Mouse (Mus musculus) left cerebral cortex, adult 8-10 months (tissue): ENCODE data around the gene Acot7. TPM values are rescaled to one million over a fixed set of nuclear protein-coding genes. Genes with fewer than 3 reads are reported as not detected.
A peak's percentile ranks its signal among the peaks of the same experiment; 100 is the strongest.

ENCODE experiments used
- DNase-seq, 2 experiments: peaks; one replicate each; pipeline ENCODE4 v3.0.0; 2022; ENCODE audit warnings: low spot score in 2 of 2
- total RNA-seq, 4 experiments: library from RNA; stranded (reverse); gene quantifications; 2 replicates each; pipeline ENCODE4 v1.2.4; 2022

Acot7 gene
- total RNA-seq, 4 experiments from 2014 or later = 281 to 320 (median 303) TPM

DNA sequence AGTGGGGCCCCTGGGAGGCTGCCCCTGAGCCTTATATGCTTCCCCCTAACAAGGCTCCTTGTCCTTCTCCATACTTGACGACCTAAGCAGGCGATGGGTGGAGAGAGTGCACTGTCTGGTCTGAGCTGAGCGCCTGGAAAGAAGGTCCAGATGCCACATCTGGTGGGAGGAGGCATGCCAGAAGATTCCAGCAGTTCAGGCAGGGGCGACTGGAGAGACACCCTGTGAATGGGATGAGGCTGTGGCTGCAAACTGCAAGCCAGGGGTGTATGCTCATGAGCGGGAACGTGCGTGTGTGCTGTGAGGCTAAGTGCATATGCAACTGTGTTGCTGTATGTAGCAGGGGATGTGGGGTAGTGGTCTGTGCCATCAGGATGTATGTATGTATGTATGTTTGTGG lies 94.1 kb downstream of the Acot7 start:
- DNase-seq = no peak

DNA sequence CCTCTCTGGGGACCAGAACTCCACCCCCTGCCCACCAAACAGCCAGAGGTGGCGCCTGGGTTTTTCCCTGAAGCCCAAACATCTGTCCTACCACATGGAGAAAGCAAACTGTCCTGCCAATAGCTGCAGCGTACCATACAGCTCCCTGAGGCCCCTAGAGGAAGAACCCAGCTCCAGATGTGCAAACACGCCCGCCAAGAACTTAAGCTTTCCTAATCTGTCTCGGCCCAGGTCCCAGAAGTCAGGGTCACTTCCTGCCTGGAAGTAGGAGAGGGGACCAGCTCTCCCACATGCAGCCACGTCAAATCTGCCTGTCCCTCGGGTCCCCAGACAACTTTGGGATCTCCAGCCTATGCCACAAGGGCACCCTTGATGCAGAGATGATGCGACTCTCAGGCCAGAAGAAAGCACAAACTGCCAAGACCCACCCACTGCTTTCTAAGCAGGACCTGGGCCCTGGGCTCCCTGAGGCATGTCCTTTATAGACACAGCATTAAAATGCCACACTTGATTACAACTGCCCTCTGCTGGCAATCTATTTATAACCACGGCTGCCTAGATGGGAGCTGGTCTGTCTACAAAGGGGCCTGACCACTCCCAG lies 94.6 kb downstream of the Acot7 start:
- no peak for DNase-seq

DNA sequence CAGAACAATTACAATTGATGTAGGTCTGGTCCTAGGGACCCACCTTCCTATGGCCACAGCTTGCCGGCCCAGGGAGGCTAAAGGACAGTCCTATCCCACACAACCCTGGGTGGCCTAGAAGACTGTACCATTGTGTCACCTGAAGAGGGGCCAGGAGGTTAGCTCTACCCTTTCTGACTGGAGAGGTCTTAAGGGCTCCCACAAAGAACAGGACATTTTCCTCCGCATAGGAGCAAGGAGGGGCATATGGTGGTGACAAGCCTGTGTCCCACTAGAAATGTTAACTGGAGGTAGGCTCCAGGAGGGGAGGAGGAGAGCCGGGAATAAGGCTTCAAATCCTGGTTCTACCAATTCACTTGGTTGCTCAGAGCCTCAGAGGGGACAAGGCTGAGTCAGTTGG lies 95.3 kb downstream of the Acot7 start:
- DNase-seq = no peak

DNA sequence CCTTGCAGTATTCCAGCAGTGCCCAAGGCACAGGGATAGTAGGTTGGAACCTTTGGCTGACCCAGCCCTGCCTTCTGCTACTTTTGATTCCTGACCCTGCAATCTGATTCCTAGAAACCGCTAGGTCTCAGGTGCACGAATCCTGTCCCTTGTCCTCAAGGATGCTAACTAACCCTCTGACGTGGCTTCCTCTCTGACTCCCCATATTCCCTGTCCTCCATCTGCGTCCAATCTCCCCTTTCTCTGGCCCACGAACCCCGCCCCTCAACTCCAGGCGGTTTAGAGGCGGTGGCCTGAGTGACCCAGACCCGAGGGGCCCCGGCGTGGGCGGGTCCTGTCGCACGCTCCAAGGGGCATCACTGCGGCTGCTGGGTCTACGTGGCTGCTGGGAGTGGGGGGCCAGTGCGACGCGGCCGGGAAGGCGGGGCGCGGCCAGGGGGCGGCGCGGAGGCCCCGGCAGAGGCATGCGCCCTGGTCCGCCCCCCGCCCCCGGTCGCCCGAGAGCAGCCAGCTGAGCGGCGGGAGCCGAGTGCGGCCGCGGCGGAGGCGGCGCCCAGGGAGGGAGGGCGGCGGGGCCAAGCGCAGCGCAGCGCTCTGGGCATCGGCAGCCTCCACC lies 95.8 kb downstream of the Acot7 start, which contains the start of gene Gpr153:
Gene Gpr153 (plus strand): TSS at position 612 of the 616 bp plus-strand sequence.
- DNase-seq = peak in 1 of 2 experiments; percentile 59

DNA sequence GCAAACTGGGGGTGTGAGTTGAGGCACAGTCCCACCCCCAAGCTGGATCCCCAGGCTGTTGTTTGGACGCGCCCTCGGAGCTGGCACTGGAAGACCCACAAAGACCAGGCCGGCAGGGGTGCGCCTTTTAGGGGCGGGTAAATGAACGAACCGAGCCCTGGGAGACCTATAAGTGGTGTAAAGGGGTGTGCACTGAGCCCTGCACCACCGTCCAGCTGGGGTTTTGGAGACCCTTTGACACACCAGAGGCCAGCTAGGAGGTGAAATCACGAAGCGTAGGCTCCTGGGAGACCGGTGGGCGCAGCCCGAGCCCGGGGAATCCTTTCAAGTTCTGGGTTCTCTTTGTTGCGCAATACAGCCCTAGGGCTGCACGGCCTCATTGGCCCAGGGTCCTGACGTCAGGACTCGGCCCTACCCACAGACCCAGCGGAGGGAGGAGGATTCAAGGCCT lies 96.8 kb downstream of the Acot7 start:
- DNase-seq = no peak

DNA sequence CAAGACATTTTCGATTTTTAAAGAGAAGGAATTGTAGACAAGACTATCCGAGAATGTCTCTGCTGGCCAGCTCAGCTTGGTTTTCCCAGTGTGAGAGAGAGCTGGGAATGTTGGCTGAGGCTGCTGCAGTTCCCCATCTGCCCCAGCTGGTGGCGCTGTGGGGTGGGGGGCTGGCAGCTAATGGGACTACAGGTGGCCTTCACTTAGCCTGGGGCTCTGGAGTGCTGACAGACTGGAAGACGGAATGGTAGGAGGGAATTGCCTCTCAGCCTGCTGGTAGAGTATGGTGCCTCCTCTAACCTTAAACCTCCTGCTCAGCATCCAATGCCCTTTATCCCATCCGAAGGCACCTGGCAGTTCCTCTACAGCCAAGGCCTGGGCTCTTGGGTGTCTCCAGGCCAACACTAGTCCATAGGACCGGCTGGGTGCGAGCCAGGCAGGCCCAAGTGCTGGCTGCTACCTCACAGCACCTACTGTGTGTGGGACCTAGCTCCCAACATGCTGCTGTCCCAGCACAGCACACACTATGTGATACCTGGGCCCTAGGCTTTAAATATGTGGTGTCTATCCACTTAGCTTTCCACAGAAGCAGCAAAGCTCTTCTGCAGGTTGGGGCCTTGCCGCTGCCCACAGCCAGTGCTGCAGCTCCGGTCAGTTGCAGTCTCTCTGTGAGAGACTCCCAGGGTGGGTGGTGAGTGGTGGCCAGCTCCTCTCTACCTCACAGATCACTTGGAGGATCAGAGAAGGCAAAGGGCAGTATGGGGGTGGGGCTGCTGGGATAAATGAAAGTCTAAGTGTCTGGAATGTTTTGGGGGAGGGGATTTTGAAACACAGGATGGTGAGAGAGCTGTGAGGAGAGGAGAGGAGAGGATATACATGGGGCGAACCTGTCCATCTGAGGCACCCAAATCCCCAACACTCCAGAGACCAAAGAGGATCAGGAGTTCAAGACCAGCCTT lies 98.7 kb downstream of the Acot7 start:
- no peak for DNase-seq

DNA sequence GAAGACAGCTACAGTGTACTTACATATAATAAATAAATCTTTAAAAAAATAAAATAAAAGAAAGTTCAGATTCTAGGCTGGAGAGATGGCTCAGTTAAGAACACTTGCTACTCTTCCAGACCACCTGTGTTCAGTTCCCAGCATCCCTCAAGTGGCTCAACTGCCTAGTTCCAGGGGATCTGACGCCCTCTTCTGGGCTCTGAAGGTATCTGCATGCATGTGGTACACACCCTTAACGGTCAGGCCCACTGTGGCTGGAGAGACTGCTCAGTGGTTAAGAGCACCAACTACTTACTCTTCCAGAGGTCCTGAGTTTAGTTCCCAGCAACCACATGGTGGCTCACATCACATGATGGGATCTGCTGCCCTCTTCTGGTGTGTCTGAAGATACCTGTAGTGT lies 100.0 kb downstream of the Acot7 start:
- no peak for DNase-seq

DNA sequence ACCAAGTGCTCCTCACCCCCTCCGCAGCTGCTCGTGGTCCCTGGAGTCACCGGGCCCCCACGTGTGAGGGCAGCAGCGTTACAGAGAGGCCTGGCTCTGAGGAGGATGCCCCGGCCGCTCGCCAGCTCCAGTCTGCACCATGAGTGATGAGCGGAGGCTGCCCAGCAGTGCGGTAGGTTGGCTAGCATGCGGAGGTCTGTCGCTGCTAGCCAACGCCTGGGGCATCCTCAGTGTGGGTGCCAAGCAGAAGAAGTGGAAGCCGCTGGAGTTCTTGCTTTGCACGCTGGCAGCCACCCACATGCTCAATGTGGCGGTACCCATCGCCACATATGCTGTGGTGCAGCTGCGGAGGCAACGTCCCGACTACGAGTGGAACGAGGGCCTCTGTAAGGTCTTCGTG lies 101.1 kb downstream of the Acot7 start:
- peak in 1 of 2 experiments; percentile 74 for DNase-seq

DNA sequence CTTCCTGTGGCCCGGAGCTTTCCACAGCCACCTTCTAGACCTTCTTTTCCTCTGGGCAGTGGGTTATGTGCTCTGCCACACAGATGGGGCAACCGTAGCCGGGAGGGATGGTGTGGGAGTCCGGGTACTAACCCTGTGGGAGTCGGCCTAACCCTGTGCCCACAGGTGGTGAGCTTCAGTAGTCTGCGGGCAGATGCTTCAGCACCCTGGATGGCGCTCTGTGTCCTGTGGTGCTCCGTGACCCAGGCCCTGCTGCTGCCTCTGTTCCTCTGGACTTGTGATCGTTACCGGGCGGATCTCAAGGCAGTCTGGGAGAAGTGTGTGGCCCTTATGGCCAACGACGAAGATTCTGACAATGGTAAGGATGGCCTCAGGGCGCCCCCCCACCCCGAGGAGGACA lies 103.7 kb downstream of the Acot7 start:
- no peak for DNase-seq

DNA sequence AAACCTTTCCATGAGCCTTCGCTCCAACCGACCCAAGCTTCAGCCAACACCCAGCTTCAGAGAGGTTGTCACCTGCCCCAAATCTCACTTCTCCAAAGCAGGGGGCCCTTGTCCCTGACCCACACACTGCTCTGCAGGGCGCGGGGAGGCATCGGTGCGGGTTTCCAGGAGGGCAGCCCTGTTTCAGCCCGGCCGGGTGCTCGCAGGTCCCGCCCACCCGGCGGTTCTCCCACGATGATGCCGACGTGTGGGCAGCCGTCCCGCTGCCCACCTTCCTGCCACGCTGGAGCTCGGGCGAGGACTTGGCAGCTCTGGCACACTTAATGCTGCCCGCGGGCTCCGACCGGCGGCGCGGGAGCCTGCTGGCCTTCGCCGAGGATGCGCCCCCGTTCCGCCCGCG lies 104.8 kb downstream of the Acot7 start:
- DNase-seq = no peak

DNA sequence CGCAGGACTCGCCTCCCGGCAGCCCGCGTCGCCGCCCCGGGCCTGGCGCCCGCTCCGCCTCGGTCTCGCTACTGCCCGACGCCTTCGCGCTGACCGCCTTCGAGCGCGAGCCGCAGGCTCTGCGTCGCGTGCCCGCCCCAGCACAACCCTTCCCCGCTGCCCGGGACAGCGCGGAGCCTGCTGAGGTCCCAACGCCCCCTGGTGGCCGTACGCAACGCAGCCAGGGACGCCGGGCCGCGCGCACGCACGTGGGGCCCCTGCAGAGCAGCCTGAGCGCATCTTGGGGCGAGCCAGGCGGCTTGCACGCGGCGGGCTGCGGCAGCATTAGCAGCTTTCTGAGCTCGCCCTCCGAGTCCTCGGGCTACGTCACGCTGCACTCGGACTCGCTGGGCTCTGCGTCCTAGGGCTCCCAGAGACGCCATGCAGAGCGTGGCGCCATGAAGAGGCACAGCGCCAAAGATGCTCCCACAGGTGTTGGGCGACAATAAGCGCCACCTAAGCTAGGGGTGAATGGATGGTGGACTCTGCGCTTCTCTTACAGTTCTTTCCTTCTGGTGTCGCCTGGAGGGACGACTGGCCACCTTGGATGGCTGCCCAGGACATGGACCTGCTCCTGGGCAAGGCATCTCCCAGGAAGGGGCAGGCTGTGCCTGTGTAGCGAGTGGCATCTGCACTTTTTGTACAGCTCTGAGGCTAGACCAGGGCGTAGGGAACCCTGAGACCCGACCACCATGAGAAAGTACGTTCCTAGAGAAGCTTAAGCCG lies 105.4 kb downstream of the Acot7 start:
- DNase-seq = peak; percentile 64 to 79

DNA sequence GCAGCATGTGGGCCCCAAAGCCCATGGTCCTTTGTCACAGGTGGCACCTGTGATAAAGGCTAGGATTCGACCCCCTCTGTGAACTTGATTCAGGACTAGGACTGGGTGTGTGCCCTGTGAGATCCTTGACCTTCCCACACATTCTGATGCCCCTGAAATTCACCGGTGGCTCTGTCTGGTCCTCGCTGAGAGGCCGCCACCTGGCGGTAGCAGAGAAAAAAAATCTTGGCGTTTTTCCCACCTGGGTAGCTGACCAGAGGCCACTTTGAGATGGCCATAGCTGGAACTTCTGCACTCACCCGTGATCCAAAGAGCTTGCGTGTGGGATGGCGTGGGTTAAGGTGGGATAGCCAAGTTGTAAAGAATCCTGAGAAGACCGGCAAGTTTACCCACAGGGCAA lies 107.6 kb downstream of the Acot7 start:
- no peak for DNase-seq

DNA sequence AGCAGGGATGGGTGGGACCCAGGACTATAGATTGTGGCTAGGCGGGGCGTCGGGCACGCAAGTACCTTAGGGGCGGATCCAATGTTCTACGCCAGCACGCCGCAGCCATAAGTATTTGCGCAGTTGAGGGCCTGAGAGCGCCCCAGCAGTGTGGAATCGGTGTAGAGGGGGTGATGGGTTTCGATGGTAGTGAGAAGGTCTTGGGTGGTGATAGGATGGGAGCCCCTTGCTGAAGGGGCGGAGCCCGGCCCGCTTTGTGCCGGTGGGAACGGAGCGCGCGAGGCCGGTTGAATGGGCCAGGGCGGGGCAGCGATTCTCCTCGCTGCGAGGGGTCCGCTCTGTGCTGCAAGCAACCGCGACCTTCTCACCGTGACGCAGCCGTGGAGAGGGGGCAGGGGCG lies 108.2 kb downstream of the Acot7 start:
- DNase-seq = no peak

DNA sequence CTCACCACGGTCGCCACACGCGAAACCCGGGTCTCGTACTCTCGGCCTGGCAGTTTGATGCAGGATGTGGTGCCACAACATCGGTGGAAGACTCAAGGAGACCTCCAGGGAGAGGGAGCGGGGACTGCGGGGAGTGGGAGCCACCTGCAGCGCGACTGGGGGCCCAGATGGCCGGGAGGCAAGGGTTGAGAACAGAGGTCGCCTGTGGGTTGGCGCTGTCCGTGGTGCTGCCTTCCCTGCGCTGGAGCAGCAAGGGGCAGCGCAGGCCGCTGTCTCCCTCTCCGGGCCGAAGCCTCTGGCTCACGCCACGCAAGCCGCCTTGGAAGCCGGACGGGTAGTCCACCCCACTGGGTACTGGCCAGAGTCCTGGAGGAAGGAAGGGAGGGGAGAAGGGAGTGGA lies 109.0 kb downstream of the Acot7 start:
- no peak for DNase-seq

DNA sequence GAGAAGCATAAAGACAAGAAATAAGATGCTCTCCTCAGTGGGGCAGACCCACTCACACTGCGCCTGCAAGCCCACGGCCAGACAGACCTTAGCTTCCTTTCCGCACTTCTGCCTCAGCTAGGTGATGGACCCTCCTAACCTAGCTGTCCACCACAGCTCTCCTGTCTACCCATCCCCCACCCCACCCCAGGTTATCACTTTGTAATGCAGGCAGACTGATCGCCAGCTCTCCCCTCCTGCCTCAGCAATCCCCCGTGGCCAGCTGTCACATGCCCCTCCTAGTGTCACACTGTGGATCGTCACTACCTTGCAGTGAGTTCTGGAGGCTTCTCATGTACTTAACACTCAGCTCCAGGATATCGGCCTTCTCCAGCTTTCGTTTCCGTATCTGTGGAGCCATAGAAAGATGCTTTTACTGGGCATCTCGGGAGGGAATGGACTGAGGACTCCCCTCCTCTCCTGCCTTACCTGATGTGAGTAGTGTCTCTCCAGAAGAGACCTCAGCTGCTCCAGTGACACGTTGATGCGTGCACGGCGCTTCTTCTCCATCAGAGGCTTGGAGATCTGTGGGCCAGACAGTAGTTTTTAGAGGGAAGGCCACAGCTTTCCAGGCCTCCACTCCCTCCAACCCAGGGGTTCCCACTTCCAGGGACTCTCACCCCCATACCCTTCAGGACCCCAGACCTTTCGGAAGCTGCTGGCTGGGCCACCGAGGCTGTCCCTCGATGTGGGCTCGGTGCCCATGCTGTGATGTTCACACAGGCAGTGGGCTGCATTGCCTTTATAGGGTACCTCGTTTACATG lies 109.6 kb downstream of the Acot7 start:
- DNase-seq = no peak

DNA sequence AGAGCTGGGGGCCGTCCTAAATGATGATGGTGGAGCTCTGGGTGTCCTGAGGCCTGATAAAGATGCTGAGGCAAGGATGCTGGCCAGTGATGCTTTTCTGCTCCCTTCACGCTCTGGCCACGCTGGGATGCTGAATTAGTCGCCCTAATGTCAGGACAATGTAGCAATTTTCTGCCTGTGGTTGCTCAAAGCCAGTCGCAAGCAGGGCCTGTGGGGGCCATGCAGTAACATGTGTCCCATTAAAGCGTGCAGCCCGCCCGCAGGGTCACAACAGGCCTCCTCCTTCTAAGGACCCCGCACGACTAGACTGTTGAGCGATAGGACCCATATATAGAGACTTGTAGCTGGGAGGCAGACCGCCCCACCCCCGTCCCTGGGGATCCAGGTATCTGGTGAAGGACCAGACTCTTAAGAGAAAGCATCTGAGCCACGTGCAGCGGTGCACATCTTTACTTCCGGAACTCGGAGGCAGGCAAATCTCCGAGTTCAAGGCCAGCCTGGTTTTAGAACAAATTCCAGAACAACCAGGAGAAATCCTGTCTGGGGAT lies 110.5 kb downstream of the Acot7 start:
- no peak for DNase-seq

DNA sequence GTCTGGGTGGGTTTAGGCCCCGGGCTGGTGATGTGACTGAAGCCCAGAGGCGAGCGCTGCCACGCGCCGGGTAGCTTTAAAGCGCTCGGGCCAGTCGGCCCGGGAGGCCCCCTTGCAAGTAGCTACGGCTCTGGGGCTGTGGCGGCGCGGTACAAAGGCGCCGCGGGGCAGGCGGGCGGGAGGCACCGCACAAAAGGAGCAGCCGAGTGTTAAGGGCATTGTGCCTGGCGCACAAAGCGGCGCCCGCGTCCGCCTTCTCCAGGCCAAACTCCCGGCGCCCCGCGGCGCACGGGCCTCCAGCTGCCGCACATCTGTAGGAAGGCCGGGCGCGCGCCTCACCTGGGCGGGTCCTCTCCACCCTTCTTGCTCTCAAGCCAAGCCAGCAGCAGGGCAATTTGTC lies 112.5 kb downstream of the Acot7 start:
- no peak for DNase-seq

DNA sequence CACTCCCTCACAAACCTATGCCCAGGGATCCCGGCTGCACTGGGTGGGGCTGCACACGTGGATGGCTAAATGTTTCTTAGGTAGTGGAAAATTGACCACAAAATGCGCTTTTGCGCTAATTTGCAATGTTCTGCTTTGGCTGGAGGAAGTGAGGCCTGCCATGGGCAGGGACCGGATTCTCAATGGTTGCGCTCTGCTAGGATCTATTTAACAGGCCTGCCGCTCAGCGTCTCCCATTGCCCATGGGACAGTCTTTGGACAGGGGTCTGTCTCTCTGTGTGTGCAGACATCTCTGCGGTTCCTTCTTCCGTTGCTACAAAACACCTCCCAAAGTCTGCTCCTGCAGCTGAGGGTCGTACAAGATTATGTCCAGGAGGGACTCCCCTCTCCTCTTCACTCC lies 113.1 kb downstream of the Acot7 start:
- DNase-seq = no peak

DNA sequence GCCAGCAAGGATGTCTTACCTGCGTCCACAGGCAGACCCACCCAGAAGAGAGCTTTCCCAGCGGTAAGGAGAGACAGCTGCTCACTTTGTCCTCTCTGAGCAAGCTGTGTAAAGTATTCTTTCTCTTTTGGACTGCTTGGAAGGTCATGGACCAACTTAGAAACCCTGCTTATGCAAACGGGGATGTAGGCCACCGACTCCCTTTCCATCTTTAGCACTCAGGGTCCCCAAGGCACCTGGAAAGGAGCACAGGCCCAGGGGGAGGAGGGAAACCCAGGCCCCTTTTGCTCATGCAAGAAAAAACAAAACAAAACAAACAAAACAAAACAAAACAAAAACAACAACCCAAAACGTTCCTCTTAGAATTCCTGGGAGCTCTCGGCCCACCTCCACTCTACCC lies 113.6 kb downstream of the Acot7 start, which contains the start of gene Hes3:
Gene Hes3 (minus strand): TSS at position 101 of the 400 bp plus-strand sequence.
- DNase-seq = no peak

DNA sequence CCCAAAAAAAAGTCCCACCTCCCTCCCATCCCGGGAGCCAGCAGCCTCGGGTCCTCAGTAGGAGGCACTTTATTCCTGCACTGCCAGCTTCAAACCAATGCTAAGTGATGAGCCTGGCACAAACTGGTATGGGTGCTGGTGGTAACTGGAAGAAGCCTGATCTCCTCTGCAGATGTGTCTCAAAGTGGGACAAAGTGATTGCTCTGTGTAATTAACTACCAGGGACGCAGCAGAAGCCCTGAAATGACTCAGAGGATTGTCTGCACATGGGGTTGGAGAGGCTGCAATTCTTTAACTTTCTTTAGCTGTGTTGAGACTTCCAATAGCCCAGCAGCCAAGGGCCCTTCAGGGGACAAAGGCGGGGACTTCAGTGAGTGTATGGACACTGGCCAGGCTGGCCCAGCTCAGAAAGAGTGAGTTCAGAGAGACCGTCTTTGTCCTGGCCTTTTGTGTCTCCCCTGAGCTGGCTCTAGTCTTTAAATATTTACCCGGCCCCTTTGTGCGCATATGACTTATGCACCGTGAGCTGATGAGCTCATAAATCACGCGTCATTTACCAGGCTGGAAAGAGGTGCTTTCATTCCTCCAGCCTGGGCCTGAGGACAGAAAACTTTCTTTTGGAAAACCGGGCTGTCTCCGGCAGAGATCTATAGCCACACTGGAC lies 114.3 kb downstream of the Acot7 start:
- DNase-seq = no peak
